Mouse (Mus musculus) c-Kit-positive CD71-positive TER-119-positive erythroid progenitor cells, embryonic 14.5 days (primary cell): ENCODE results near the gene Gm29049.
"Not testable (repeated sequence)": the region's sequence is repeated elsewhere in the genome, so short reads cannot be mapped to it uniquely, and the experiment has no call there.

ENCODE experiments used
- DNase-seq: peaks from one replicate; pipeline ENCODE4 v3.0.0-alpha.2; 2013; ENCODE audit warnings: low spot score

The Gm29049 gene

DNA sequence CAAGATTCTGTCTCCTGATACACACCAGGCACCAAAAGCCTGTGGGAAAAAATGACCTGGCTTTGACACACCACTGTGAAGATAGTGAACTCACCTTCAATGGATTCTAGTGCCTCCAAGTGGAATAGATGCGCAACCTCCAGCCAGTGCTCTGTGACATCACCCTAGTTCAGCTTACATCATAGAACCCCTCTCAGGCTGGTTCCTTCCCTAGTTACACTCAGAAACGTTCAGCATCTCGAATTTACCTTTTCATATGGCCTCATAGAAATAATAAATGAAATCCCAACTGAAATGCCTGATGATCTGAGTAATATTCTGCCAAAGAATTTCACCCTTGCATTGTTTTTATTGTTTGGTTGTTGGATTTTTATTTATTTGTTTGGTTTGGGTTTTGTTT, at the start of gene Gm29049:
Gene Gm29049, minus strand, starts transcription at position 101 of the 400 bp plus-strand sequence.
- DNase-seq: not testable (repeated sequence)
